Mouse (Mus musculus) testis, adult 2 months (tissue): ENCODE results near the gene Adipor2. TPM values are rescaled to one million over a fixed set of nuclear protein-coding genes. Genes with fewer than 3 reads are reported as not detected.
A peak's percentile ranks its signal among the peaks of the same experiment; 100 is the strongest.

Experiments used
- H3K27ac ChIP-seq: fragments of 200-500 bp; 2 replicates; pipeline ENCODE4 v1.5.1; 2012; ENCODE audit warnings: low read depth, low read length; ENCODE audit not compliant: control insufficient read depth, insufficient read depth
- H3K27me3 ChIP-seq: fragments of 200-500 bp; 2 replicates; pipeline ENCODE4 v1.6.1; 2012; ENCODE audit warnings: mild to moderate bottlenecking, low read length, moderate library complexity; ENCODE audit not compliant: control insufficient read depth, insufficient read depth
- H3K36me3 ChIP-seq: fragments of 200-500 bp; 2 replicates; pipeline ENCODE4 v1.6.1; 2012; ENCODE audit warnings: mild to moderate bottlenecking, low read length; ENCODE audit not compliant: control insufficient read depth, insufficient read depth
- H3K4me1 ChIP-seq: fragments of 200-500 bp; 2 replicates; pipeline ENCODE4 v1.6.1; 2012; ENCODE audit warnings: low read length; ENCODE audit not compliant: control insufficient read depth, insufficient read depth
- H3K4me3 ChIP-seq: fragments of 200-500 bp; 2 replicates; pipeline ENCODE4 v1.5.1; 2012; ENCODE audit warnings: low read depth, mild to moderate bottlenecking, low read length, moderate library complexity, mixed read lengths; ENCODE audit not compliant: control insufficient read depth
- CTCF ChIP-seq: fragments of 200-500 bp; IDR thresholded peaks from 2 replicates; pipeline ENCODE4 v1.5.1; 2012; ENCODE audit warnings: low read depth, mild to moderate bottlenecking, inconsistent platforms, low read length, moderate library complexity; ENCODE audit not compliant: control insufficient read depth, insufficient read depth, insufficient replicate concordance
- POLR2A ChIP-seq: fragments of 200-500 bp; IDR thresholded peaks from 2 replicates; pipeline ENCODE4 v1.6.1; 2012; ENCODE audit warnings: low read depth, mild to moderate bottlenecking, inconsistent platforms, low read length, moderate library complexity; ENCODE audit not compliant: control insufficient read depth
- polyA plus RNA-seq: library from polyadenylated mRNA; depleted of rRNA; stranded (reverse); fragments of >200 nt; gene quantifications from 2 replicates; pipeline ENCODE4 v1.2.3, GENCODE M21; 2012

Adipor2 gene
- polyA plus RNA-seq, 1 experiment, result 22.0 TPM

DNA sequence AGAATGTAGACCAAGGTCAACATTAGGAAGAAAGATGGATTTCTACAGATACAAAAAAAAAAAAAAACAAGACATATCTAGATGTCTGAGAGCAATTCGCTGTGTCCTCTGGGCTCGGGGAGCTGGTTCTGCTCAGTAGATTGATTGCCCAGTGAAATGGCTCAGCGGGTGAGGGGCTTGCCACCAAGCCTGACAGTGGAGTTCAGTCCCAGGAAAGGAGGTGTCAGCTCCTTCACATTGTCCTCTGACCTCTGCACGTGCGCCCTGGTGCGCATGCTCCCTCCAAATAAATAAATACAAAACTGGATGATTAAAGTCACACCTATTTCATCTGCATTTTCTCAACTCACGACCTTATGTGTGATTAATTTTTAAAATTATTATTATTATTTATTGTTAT, 1.9 kb upstream of the Adipor2 start:
- Histone ChIP-seq H3K27ac (no peak overlapping the region), H3K4me3 (no peak overlapping the region), H3K4me1 (no peaks in the 10 kb centered on the region), H3K36me3 (no peaks in the 10 kb centered on the region), H3K27me3 (no peaks in the 10 kb centered on the region)
- TF ChIP-seq POLR2A (no peak), CTCF (no peak)

DNA sequence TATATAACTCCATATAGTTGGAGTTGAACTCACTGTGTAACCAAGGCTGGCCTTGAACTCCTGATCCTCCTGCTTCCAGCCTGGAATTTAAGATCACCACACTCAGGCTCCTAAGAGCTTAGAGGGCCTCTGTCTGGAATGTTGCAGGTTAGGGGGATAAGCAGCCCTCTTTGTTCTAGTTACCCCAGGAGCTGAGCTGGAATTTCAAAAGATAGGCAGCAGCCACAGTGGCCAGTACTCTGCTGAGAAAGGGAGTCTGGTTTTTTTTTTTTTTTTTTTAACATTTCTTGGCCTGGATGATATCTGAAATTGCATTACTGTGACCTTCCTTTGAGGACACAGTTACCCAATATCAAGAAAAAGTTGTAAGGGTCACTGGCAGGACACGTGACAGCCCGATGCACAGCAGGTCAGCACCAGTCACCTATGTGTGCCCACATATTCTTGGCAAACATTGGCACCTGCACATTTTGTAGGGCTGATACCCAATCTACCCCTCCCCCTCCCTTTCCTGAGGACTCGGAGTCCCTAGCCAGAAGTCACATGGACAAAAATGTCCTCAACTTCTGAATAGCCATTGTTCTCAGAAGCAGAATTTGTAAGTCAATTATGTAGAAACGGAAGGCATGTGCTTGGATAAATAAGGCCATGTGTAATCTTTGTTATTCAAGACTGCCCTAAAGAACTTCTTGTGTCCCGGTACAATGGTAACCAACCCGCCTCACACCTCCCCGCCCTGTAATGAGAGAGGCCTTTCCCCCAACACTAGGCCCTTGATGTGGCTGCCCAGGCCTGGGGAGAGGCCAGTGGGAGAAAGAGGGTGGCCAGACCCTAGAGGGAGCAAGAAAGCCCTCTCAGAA, 1.1 kb upstream of the Adipor2 start:
- H3K27ac ChIP-seq, result peak overlapping the region; percentile 47; the same call in 1 of the 2 replicates
- no peaks in the 10 kb centered on the region for H3K36me3 ChIP-seq
- H3K4me3 ChIP-seq, result no peak overlapping the region
- TF ChIP-seq CTCF (no peak), POLR2A (no peak)
- no peaks in the 10 kb centered on the region for H3K27me3 ChIP-seq
- no peaks in the 10 kb centered on the region for H3K4me1 ChIP-seq

GRCm38 (mm10) chr6:119417821-119418220, 317 bp upstream of the Adipor2 start:
- Histone ChIP-seq H3K4me1 (no peaks in the 10 kb centered on the region), H3K27me3 (no peaks in the 10 kb centered on the region), H3K4me3 (no peak overlapping the region), H3K36me3 (no peaks in the 10 kb centered on the region), H3K27ac (peak overlapping the region; percentile 23; the same call in 1 of the 2 replicates)
- no peak for TF ChIP-seq POLR2A
- TF ChIP-seq CTCF, result no peak

GRCm38 (mm10) chr6:119416643-119417042, 861 bp downstream of the Adipor2 start:
- H3K4me1 ChIP-seq, result no peaks in the 10 kb centered on the region
- TF ChIP-seq POLR2A, result no peak
- TF ChIP-seq CTCF, result no peak
- H3K4me3 ChIP-seq, result peak overlapping the region; percentile 11; the same call in 1 of the 2 replicates
- no peaks in the 10 kb centered on the region for H3K36me3 ChIP-seq
- H3K27ac ChIP-seq, result no peak overlapping the region
- H3K27me3 ChIP-seq, result no peaks in the 10 kb centered on the region

DNA sequence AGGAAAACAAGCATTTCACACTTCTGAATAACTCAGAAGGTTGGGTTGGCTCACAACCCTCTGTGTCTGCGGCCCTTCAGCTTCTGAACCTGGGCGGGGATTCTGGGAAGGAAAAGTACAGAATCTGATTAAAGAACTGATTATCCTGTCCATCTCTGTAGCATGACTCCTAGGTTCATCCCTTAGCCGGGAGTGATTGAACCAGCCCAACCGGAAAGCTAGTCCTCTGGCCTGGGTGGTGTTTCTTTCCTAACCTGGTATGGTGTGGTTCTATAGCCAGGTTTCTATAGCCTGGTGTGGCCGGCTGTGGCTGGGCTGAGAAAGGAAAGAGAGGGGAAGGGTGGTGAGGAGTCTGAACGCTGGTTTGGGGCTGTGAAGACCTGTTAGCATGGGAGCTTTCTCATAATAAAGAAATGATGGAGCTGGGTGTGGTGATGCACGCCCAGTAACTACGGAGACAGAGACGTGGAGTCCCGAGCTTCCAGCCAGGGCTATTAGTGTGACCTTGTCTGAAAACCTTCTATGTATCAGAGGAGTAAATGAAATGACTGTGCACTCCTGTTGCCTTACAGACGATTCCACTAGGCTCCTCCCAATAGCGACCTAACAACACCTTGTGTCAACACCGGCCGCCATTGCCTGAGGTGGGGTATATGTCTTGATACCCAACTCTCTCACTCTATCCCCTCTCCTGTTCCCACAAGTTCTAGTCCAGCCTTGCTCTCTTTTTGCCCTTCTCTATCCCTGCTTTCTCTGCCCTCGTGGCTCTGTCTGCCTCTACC, 3.1 kb downstream of the Adipor2 start:
- no peak overlapping the region for H3K4me3 ChIP-seq
- H3K27ac ChIP-seq, result no peak overlapping the region

GRCm38 (mm10) chr6:119412588-119412987, 4.9 kb downstream of the Adipor2 start:
- Histone ChIP-seq H3K4me1 (no peaks in the 10 kb centered on the region), H3K4me3 (no peak overlapping the region), H3K36me3 (no peaks in the 10 kb centered on the region), H3K27ac (no peak overlapping the region), H3K27me3 (no peaks in the 10 kb centered on the region)
- TF ChIP-seq CTCF, result no peak
- no peak for TF ChIP-seq POLR2A

More for the DNA sequence above, 3.1 kb downstream of the Adipor2 start:
- Histone ChIP-seq H3K4me1 (no peaks in the 10 kb centered on the region), H3K27me3 (no peaks in the 10 kb centered on the region), H3K36me3 (no peaks in the 10 kb centered on the region)
- TF ChIP-seq POLR2A (no peak), CTCF (no peak)

DNA sequence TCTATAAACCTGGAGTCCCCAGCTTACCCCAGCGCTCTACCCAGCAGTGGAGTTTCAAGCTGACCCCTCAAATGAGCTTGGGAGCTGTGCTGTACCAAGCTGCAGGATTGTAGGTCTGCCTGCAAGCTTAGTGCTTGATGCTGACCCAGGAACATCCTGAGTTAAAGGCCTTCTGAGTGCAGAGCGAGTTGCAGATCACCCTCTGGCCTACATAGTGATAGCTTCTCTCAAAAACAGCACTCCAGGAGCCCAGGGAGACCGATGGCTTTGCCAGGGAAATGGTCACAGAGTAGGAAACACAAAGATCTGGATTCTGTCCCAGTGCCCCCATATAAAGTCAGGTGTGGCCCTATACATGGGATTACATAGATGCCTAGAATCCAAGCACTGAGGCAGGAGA, 6.0 kb downstream of the Adipor2 start:
- H3K4me3 ChIP-seq, result no peak overlapping the region
- no peaks in the 10 kb centered on the region for H3K27me3 ChIP-seq
- H3K27ac ChIP-seq, result no peak overlapping the region
- H3K36me3 ChIP-seq, result no peaks in the 10 kb centered on the region
- TF ChIP-seq POLR2A (no peak), CTCF (no peak)
- H3K4me1 ChIP-seq, result no peaks in the 10 kb centered on the region
